Mouse (Mus musculus) heart, embryonic 12.5 days (tissue): Measurements from ENCODE around the gene Zfp14. TPM values are rescaled to one million over a fixed set of nuclear protein-coding genes. Genes with fewer than 3 reads are reported as not detected.

Experiments
- ATAC-seq: fragments of 200-750 bp; cut with Nextera tagmentation; 2 replicates; pipeline ENCODE4 v1.8.0; 2017; ENCODE audit warnings: moderate TSS enrichment, moderate library complexity; ENCODE audit not compliant: insufficient number of reproducible peaks, low FRiP score
- H3K27ac ChIP-seq: fragments of 300-500 bp; sonication (generic); 2 replicates; pipeline ENCODE4 v1.5.1; 2016; ENCODE audit warnings: mild to moderate bottlenecking, moderate library complexity; ENCODE audit not compliant: poor library complexity, severe bottlenecking
- H3K27me3 ChIP-seq: fragments of 300-500 bp; sonication (generic); replicated peaks from 2 replicates; pipeline ENCODE4 v1.6.1; 2016; ENCODE audit warnings: mild to moderate bottlenecking, moderate library complexity
- H3K36me3 ChIP-seq: fragments of 300-500 bp; sonication (generic); 2 replicates; pipeline ENCODE4 v1.6.1; 2016; ENCODE audit warnings: mild to moderate bottlenecking, moderate library complexity
- H3K4me1 ChIP-seq: fragments of 300-500 bp; sonication (generic); replicated peaks from 2 replicates; pipeline ENCODE4 v1.6.1; 2016; ENCODE audit warnings: mild to moderate bottlenecking
- H3K4me2 ChIP-seq: fragments of 300-500 bp; sonication (generic); 2 replicates; pipeline ENCODE4 v1.6.1; 2016; ENCODE audit warnings: mild to moderate bottlenecking, moderate library complexity
- H3K4me3 ChIP-seq: fragments of 300-500 bp; sonication (generic); 2 replicates; pipeline ENCODE4 v1.5.1; 2016; ENCODE audit warnings: mild to moderate bottlenecking
- H3K9ac ChIP-seq: fragments of 300-500 bp; sonication (generic); 2 replicates; pipeline ENCODE4 v1.6.1; 2016; ENCODE audit warnings: mild to moderate bottlenecking, moderate library complexity
- H3K9me3 ChIP-seq: fragments of 300-500 bp; sonication (generic); replicated peaks from 2 replicates; pipeline ENCODE4 v1.6.1; 2016; ENCODE audit warnings: mild to moderate bottlenecking, moderate library complexity
- WGBS: fragments of 180-500 bp; shearing (Covaris S2); methylation state at CpG from one replicate; pipeline ENCODE4 v1.1.7; 2016; 5-methylcytosine and 5-hydroxymethylcytosine counted together
- polyA plus RNA-seq: library from polyadenylated mRNA; unstranded; fragments of >200 nt; fragmentation: Nextera tagmentation; extraction: Ambion mirVana; gene quantifications from 2 replicates; pipeline ENCODE4 v1.2.1, GENCODE M21; 2016

Gene Zfp14
- polyA plus RNA-seq, 1 experiment from 2014 or later: 3.4 TPM

- peak; percentile 94 for ATAC-seq
- Histone ChIP-seq H3K4me1 (no peaks in the 10 kb centered on the region), H3K27me3 (no peaks in the 10 kb centered on the region), H3K27ac (peak within 1 kb of the TSS; percentile 15; the same call in 1 of the 2 replicates), H3K4me3 (peak within 1 kb of the TSS; percentile 67), H3K4me2 (peak within 1 kb of the TSS; percentile 87), H3K36me3 (peaks cover 25% of the 10 kb centered on the region), H3K9ac (peak within 1 kb of the TSS; percentile 79), H3K9me3 (no peaks in the 10 kb centered on the region)
- under 1% methylated on average over 50 of the region's 50 CpGs for WGBS
Observed at GRCm38 (mm10) chr7:30072146-30073028, 21.2 kb upstream of the Zfp14 start, which contains the start of gene Zfp82. Gene Zfp82 (minus strand): TSS chr7:30072900.

GRCm38 (mm10) chr7:30064622-30065021 lies 13.4 kb upstream of the Zfp14 start:
- H3K9me3 ChIP-seq: no peaks in the 10 kb centered on the region
- no peaks in the 10 kb centered on the region for H3K4me1 ChIP-seq
- no peak overlapping the region for H3K9ac ChIP-seq
- no peak overlapping the region for H3K4me2 ChIP-seq
- no peak for ATAC-seq
- H3K4me3 ChIP-seq: no peak overlapping the region
- H3K27me3 ChIP-seq: no peaks in the 10 kb centered on the region
- H3K36me3 ChIP-seq: peaks cover 62% of the 10 kb centered on the region
- no peak overlapping the region for H3K27ac ChIP-seq
- 82% methylated on average over 5 of the region's 5 CpGs for WGBS

DNA sequence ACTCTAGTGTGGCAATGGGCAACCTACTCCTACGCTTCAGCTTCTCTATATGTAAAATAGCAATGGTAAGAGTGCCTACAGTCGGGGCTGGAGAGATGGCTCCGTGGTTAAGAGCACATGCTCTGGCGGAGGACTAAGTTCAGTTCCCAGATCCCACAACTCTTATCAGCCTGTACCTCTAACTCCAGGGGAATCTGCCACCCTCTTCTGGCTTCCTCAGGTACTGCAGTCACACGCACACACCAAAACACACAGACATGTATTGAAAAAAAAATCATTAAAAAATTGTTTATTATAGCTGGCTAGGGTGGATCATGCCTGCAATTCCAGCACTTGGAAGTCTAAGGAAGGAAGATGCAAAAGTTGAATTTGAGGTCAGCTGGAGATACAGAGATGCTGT lies 11.3 kb upstream of the Zfp14 start:
- ATAC-seq: no peak
- Histone ChIP-seq H3K27me3 (no peaks in the 10 kb centered on the region), H3K36me3 (peaks cover 56% of the 10 kb centered on the region), H3K27ac (no peak overlapping the region), H3K4me2 (no peak overlapping the region), H3K4me1 (no peaks in the 10 kb centered on the region), H3K9ac (no peak overlapping the region), H3K4me3 (no peak overlapping the region), H3K9me3 (no peaks in the 10 kb centered on the region)
- 87% methylated on average over 5 of the region's 5 CpGs for WGBS

- Histone ChIP-seq H3K4me3 (no peak overlapping the region), H3K36me3 (peaks cover 64% of the 10 kb centered on the region), H3K4me1 (no peaks in the 10 kb centered on the region), H3K9ac (no peak overlapping the region), H3K27me3 (no peaks in the 10 kb centered on the region), H3K9me3 (no peaks in the 10 kb centered on the region), H3K4me2 (no peak overlapping the region), H3K27ac (no peak overlapping the region)
- WGBS: 60% methylated on average over 6 of the region's 6 CpGs
- no peak for ATAC-seq
Observed at GRCm38 (mm10) chr7:30060341-30060740, 9.2 kb upstream of the Zfp14 start.

DNA sequence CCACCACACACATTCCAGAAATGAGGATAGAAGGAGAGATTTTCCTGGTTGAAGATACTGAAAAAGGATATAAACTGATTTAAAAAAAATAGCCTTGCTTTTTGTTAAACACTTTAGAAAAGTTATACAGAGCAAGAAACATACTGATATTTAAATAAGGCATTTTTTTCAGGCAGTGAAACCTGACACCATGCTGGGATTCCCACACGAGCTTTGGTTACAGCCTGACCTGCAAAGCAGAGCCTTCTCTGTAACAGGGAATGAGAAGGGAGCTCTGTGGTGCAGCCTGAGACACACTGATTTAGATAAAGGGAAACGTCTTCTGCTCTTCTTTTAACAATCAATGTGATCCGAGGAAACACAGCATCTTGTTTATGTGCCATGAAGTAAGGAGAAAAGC lies 2.4 kb upstream of the Zfp14 start:
- Histone ChIP-seq H3K9ac (no peak overlapping the region), H3K36me3 (peaks cover 25% of the 10 kb centered on the region), H3K4me2 (no peak overlapping the region), H3K4me1 (peaks cover 8% of the 10 kb centered on the region), H3K9me3 (no peaks in the 10 kb centered on the region), H3K27ac (no peak overlapping the region), H3K27me3 (no peaks in the 10 kb centered on the region), H3K4me3 (no peak overlapping the region)
- ATAC-seq: no peak
- 4% methylated on average over 3 of the region's 3 CpGs for WGBS

DNA sequence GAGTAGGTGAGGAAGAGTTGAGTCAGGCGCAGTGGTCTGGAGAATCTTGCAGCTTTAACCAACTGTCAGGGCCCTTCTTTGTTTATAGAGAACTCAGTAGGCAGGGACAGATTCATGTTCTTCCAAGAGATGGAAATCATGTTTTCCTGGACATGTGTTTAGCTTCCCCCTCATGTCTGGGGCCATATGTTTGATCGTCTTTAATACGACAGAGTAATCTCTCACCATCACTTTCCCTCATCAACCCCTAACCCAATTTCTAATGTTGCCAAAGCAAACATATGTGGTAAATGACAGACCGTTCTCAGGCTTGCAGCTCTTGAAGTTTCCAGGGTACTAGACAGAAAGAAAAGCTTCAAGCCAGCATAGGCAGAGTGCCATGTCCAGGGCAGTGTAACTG lies 3.1 kb downstream of the Zfp14 start:
- H3K9me3 ChIP-seq: no peaks in the 10 kb centered on the region
- no peak overlapping the region for H3K9ac ChIP-seq
- H3K27ac ChIP-seq: no peak overlapping the region
- no peak overlapping the region for H3K4me3 ChIP-seq
- ATAC-seq: no peak
- WGBS: 55% methylated on average over 4 of the region's 4 CpGs
- no peak overlapping the region for H3K4me2 ChIP-seq
- H3K36me3 ChIP-seq: peaks cover 5% of the 10 kb centered on the region; the same call in 1 of the 2 replicates
- peaks cover 11% of the 10 kb centered on the region for H3K4me1 ChIP-seq
- H3K27me3 ChIP-seq: no peaks in the 10 kb centered on the region

- Histone ChIP-seq H3K9ac (no peak overlapping the region), H3K4me1 (0 out of 2 replicates have a peak, but pooled peaks cover 3% of the 10 kb centered on the region), H3K4me2 (no peak overlapping the region), H3K9me3 (no peaks in the 10 kb centered on the region), H3K27ac (no peak overlapping the region), H3K27me3 (no peaks in the 10 kb centered on the region), H3K36me3 (peaks cover 3% of the 10 kb centered on the region; the same call in 1 of the 2 replicates), H3K4me3 (no peak overlapping the region)
- ATAC-seq: no peak
- 53% methylated on average over 9 of the region's 9 CpGs for WGBS
Observed at GRCm38 (mm10) chr7:30044354-30044753, 6.8 kb downstream of the Zfp14 start.

GRCm38 (mm10) chr7:30034331-30034730 lies 16.8 kb downstream of the Zfp14 start:
- 87% methylated on average over 12 of the region's 12 CpGs for WGBS
- H3K36me3 ChIP-seq: peaks cover 16% of the 10 kb centered on the region
- H3K4me2 ChIP-seq: no peak overlapping the region
- H3K9ac ChIP-seq: no peak overlapping the region
- H3K9me3 ChIP-seq: no peaks in the 10 kb centered on the region
- H3K27ac ChIP-seq: no peak overlapping the region
- no peak overlapping the region for H3K4me3 ChIP-seq
- H3K4me1 ChIP-seq: no peaks in the 10 kb centered on the region
- no peak for ATAC-seq
- H3K27me3 ChIP-seq: no peaks in the 10 kb centered on the region

GRCm38 (mm10) chr7:30031379-30031778 lies 19.8 kb downstream of the Zfp14 start:
- 86% methylated on average over 3 of the region's 3 CpGs for WGBS

DNA sequence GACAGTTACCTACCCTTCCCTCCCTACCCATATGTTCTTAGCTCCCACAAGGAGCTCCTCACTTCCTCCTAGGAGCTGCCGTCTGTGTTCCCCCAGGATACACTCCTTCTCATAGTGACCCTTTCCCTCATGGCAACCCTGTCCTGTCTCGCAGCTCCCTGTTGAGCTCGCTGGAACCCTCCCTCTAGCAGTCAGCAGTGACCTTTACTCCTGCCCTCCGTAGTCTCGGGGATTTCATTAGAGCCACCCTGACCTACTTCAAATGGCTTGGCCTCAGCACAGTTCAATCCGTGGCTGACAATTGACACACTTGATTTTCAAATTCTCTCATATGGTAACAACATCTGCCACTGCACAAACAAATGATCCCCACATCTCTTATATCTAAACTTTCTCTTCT lies 20.5 kb downstream of the Zfp14 start:
- no peak overlapping the region for H3K9ac ChIP-seq
- H3K27ac ChIP-seq: no peak overlapping the region
- WGBS: 42% methylated on average over 6 of the region's 6 CpGs
- H3K4me3 ChIP-seq: no peak overlapping the region
- no peaks in the 10 kb centered on the region for H3K9me3 ChIP-seq
- ATAC-seq: no peak
- H3K4me1 ChIP-seq: no peaks in the 10 kb centered on the region
- H3K27me3 ChIP-seq: no peaks in the 10 kb centered on the region
- peaks cover 26% of the 10 kb centered on the region for H3K36me3 ChIP-seq
- no peak overlapping the region for H3K4me2 ChIP-seq

More at GRCm38 (mm10) chr7:30031379-30031778, 19.8 kb downstream of the Zfp14 start:
- H3K4me3 ChIP-seq: no peak overlapping the region
- H3K27me3 ChIP-seq: no peaks in the 10 kb centered on the region
- no peak overlapping the region for H3K9ac ChIP-seq
- no peak for ATAC-seq
- H3K4me1 ChIP-seq: no peaks in the 10 kb centered on the region
- no peaks in the 10 kb centered on the region for H3K9me3 ChIP-seq
- H3K36me3 ChIP-seq: peaks cover 22% of the 10 kb centered on the region
- H3K4me2 ChIP-seq: no peak overlapping the region
- H3K27ac ChIP-seq: no peak overlapping the region

GRCm38 (mm10) chr7:30028572-30028971 lies 22.6 kb downstream of the Zfp14 start:
- Histone ChIP-seq H3K4me3 (no peak overlapping the region), H3K9ac (no peak overlapping the region), H3K36me3 (peaks cover 45% of the 10 kb centered on the region), H3K27ac (no peak overlapping the region), H3K9me3 (no peaks in the 10 kb centered on the region), H3K4me1 (no peaks in the 10 kb centered on the region), H3K27me3 (no peaks in the 10 kb centered on the region), H3K4me2 (no peak overlapping the region)
- WGBS: 80% methylated on average over 3 of the region's 3 CpGs
- ATAC-seq: no peak
